Mouse (Mus musculus): ENCODE measurements at regions not wholly inside any gene's neighbourhood (a gene's known extent, or its start where the extent isn't known, plus 50 kb on each side); places are given as distances from the start of the nearest gene placed in this dataset.

DNA sequence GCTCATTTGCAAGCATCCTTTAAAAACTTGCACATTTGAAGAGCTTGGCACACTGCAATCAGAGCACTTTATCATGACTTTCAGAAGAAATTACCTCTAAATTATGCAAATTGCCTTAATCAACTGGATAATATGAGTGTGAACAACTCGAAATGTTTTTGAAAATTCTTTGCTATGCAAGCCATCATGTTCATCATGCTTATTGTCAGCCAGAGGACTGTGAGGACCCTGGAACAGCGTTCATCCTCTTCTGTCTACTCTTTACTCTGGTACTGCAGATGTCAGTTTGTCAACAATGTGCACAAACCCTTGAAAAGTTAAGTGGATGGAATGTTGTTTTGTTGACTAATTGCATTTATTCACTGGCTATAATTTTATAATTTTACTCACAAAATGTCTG lies 1899.9 kb upstream of the Slc39a10 start:
- no peak for DNase-seq (ENCODE audit: low spot score in 2 of 2)

DNA sequence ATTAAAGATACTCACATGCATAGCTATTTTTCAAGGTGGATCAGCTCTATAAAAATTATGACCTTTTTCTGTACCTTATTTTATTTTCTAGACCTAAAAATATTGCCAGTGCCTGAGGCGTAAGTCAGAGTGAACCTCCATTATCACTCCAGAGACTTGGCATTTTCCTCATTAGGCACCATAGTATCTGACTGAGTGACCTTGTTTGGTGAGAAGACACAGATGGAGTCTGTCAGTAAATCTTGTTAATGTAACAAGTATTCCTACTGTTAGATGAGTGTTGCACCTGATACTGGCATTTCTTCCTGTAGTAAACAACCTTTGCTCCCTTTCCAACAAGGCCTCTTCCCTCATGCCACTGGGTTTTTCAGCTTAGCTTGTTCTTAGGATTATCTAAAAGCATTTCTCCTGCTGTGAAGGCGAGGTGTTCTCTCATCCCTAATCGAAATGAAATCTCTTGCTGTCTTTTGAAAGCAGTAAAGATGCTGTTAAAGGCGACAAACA lies 1860.7 kb upstream of the Slc39a10 start:
- no peak for DNase-seq (ENCODE audit: low spot score in 2 of 2)

DNA sequence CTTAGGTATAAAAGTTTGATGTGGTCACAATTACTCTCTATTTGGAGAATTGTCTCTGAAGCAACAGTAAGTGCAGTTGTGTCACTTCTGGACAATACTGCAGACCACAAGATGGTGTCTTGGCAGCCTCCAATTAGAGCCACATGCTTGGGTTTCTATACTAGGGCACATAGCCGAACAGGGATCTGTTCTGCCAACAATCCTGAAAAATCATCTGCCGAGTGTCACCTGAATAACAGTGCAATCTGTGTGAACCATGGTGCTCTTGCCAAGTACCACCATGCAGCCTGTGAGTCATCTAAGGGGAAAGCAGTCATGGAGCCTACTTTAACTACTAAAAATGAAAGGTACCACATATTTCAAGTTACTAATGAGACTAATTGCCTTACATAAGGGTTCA lies 1840.9 kb upstream of the Slc39a10 start:
- DNase-seq (ENCODE audit: low spot score in 2 of 2), result no peak

DNA sequence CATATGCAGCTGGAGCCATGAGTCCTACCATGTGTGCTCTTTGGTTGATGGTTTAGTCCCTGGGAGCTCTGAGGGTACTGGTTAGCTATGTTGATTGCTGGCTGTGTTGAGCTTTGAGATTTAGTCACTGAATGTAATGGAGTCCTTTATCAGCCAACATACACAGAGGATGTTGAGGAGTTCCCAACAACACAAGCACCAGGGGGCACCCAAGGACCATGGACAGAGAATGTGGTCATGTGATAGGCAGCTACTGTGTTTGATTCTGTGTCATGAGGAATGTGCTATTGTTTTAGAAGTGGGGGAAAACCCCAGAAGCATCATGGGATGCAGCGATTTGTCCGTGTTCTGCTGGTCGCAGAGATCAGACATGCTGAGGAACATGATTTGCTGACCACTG lies 1816.0 kb upstream of the Slc39a10 start:
- peak; percentile 3 to 7 for DNase-seq (ENCODE audit: low spot score in 2 of 2)

Data from right cerebral cortex, postnatal 36 days (tissue).